Mouse (Mus musculus) lung, postnatal 0 days (tissue): ENCODE data around the gene Gpr137.

Experiments
- CTCF ChIP-seq: IDR thresholded peaks from 2 replicates; pipeline ENCODE4 v1.5.1; 2016; ENCODE audit warnings: antibody characterized with exemption, mild to moderate bottlenecking
- EP300 ChIP-seq: IDR thresholded peaks from 2 replicates; pipeline ENCODE4 v1.6.1; 2016; ENCODE audit warnings: antibody characterized with exemption, mild to moderate bottlenecking, control low read depth

DNA sequence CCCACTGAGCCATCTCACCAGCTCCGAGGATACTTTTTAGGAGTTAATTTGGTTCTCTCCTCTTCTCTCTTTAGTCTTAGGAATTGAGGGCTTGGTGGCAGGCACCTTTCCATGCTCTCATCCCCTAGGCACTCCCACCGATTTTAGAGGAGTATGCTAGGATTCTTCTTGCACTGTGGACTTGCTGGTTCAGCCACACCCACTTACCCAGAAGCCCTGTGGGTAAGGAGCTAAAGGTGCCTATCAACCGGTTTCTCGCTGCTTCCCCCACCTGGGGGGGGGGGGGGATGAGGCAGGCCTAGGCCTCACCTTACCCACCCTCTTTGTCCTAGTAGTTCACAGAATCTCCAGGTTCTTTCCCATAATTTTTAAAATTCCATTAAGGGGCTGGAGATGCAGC lies 5.5 kb upstream of the Gpr137 start:
- no peak for TF ChIP-seq EP300
- no peak for TF ChIP-seq CTCF
